Mouse (Mus musculus): ENCODE results near the gene Cpxm1. TPM values are rescaled to one million over a fixed set of nuclear protein-coding genes. Genes with fewer than 3 reads are reported as not detected.
"Not testable (repeated sequence)": the region's sequence is repeated elsewhere in the genome, so short reads cannot be mapped to it uniquely, and the experiment has no call there.

Gene Cpxm1
- polyA plus RNA-seq, 1 experiment = 89.5 TPM

DNA sequence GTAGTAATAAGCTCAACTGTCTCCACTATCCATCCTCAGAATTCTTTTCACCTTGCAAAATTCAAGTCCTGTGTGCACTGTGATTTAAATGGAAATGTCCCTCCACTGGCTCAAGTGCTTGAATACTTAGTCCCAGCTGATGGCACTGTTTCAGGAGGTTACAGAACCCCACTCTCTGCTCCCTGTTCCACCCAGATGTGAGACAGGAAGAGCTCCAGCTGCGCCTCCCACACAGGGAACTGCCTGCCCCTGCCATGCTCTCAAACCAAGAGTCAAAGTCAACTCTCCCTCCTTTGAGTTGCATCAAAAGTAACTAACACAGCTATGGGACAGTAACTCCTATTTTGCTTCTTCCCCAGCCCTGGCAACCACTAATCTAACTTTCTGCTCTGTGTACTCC, 11.2 kb downstream of the Cpxm1 start:
- H3K4me1 ChIP-seq (ENCODE audit: control insufficient read depth, insufficient read depth, low read length) = no peaks in the 10 kb centered on the region
- no peaks in the 10 kb centered on the region for H3K27me3 ChIP-seq (ENCODE audit: control insufficient read depth, insufficient read depth, low read length)
- TF ChIP-seq CTCF (IDR thresholded peaks at IDR 0.05; ENCODE audit: control insufficient read depth, insufficient read depth, insufficient replicate concordance, low read depth, low read length) (no peak), POLR2A (IDR thresholded peaks at IDR 0.05; ENCODE audit: control insufficient read depth, low read depth, low read length) (no peak)
- no peak overlapping the region for H3K27ac ChIP-seq (ENCODE audit: control insufficient read depth, insufficient read depth, low read depth, low read length)
- H3K36me3 ChIP-seq (ENCODE audit: control insufficient read depth, insufficient read depth, low read length) = no peaks in the 10 kb centered on the region
- no peak overlapping the region for H3K4me3 ChIP-seq (ENCODE audit: control insufficient read depth, low read depth, low read length)

DNA sequence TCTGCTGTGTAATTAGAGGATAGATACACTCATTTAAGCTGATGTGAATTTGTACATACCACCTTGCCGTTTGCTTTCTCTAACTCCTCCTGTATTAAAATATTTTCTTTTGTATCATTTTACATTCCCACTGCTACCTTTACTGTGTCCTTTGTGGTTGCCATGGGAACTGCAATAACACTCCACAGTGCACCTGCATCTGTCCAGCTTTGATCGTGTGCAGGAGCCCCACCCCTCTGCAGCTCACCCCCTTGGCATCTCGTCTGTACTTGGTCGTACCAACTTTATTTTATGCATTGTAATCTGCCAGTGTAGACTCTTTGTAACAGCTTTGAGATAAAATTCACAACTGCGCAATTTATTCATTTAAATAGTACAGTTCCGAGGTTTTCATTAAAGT, 13.5 kb downstream of the Cpxm1 start:
- no peak overlapping the region for H3K27ac ChIP-seq (ENCODE audit: control insufficient read depth, insufficient read depth, low read depth, low read length)
- H3K4me1 ChIP-seq (ENCODE audit: control insufficient read depth, insufficient read depth, low read length) = no peaks in the 10 kb centered on the region
- no peak overlapping the region for H3K4me3 ChIP-seq (ENCODE audit: control insufficient read depth, low read depth, low read length)
- H3K27me3 ChIP-seq (ENCODE audit: control insufficient read depth, insufficient read depth, low read length) = no peaks in the 10 kb centered on the region
- TF ChIP-seq CTCF (IDR thresholded peaks at IDR 0.05; ENCODE audit: control insufficient read depth, insufficient read depth, insufficient replicate concordance, low read depth, low read length) (no peak), POLR2A (IDR thresholded peaks at IDR 0.05; ENCODE audit: control insufficient read depth, low read depth, low read length) (no peak)
- H3K36me3 ChIP-seq (ENCODE audit: control insufficient read depth, insufficient read depth, low read length) = no peaks in the 10 kb centered on the region

DNA sequence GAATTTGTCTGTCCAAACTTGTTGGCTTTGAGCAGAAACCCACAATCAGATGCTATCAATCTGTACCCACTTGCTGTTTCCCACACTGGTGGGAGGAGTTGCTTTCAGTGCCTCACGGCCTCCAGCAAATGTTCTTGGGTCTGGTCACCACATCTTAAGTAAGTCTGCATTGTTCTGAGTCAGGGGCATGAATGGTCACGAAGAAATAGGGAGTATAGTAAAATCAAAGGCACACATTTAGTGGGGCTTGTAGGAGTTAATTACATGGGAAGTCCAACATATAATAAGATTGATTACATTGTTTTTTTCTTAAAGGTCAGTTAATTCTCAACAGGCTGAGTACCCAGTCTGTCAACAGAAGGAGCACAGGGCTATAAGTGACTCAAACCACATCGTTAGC, 14.2 kb downstream of the Cpxm1 start:
- Histone ChIP-seq H3K27me3 (ENCODE audit: control insufficient read depth, insufficient read depth, low read length) (no peaks in the 10 kb centered on the region), H3K27ac (ENCODE audit: control insufficient read depth, insufficient read depth, low read depth, low read length) (no peak overlapping the region), H3K4me3 (ENCODE audit: control insufficient read depth, low read depth, low read length) (no peak overlapping the region), H3K4me1 (ENCODE audit: control insufficient read depth, insufficient read depth, low read length) (no peaks in the 10 kb centered on the region), H3K36me3 (ENCODE audit: control insufficient read depth, insufficient read depth, low read length) (no peaks in the 10 kb centered on the region)
- no peak for TF ChIP-seq POLR2A (IDR thresholded peaks at IDR 0.05; ENCODE audit: control insufficient read depth, low read depth, low read length)
- TF ChIP-seq CTCF (IDR thresholded peaks at IDR 0.05; ENCODE audit: control insufficient read depth, insufficient read depth, insufficient replicate concordance, low read depth, low read length) = no peak

DNA sequence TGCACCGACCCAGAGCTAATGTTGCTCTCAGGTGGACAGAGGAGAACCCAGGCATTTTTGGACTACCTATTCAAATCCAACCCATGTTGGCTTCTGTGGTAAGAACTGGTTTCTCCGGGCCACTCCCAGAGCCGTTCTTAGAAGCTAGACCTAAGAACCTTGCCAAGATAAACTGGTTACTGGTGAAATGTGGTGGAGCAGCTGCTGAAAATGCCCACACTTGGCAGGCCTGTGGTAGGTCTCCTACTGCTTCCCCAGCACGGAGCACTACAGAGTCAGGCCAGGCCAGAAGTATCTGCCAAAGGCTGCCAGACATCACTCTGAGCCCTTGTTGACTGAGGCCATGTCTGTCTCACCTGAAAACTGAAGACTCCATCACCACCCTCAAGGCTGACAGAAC, 22.4 kb downstream of the Cpxm1 start:
- H3K27ac ChIP-seq (ENCODE audit: control insufficient read depth, insufficient read depth, low read depth, low read length) = no peak overlapping the region
- no peak overlapping the region for H3K4me3 ChIP-seq (ENCODE audit: control insufficient read depth, low read depth, low read length)
- H3K27me3 ChIP-seq (ENCODE audit: control insufficient read depth, insufficient read depth, low read length) = no peaks in the 10 kb centered on the region
- H3K4me1 ChIP-seq (ENCODE audit: control insufficient read depth, insufficient read depth, low read length) = no peaks in the 10 kb centered on the region
- no peak for TF ChIP-seq CTCF (IDR thresholded peaks at IDR 0.05; ENCODE audit: control insufficient read depth, insufficient read depth, insufficient replicate concordance, low read depth, low read length)
- TF ChIP-seq POLR2A (IDR thresholded peaks at IDR 0.05; ENCODE audit: control insufficient read depth, low read depth, low read length) = no peak
- no peaks in the 10 kb centered on the region for H3K36me3 ChIP-seq (ENCODE audit: control insufficient read depth, insufficient read depth, low read length)

DNA sequence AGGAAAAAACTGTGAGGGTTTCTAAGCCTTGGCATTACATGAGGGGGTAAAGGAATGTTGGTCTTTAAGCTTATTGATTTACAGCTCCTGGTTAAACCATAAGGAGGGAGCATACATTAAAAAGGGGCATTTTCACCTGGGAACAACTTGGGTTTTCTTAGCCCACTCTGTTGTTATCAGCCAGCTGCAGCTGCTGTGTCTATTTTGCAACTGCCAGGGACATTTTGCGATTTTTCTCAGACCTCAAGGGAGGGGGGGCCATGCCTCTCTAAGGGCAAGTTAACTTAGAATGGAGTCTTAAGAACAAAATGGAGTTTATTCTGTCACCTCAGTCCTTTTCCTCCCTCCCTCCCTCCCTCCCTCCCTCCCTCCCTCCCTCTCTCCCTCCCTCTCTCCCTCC, 24.3 kb downstream of the Cpxm1 start:
- H3K4me3 ChIP-seq (ENCODE audit: control insufficient read depth, low read depth, low read length); H3K4me1 ChIP-seq (ENCODE audit: control insufficient read depth, insufficient read depth, low read length); H3K27ac ChIP-seq (ENCODE audit: control insufficient read depth, insufficient read depth, low read depth, low read length); H3K27me3 ChIP-seq (ENCODE audit: control insufficient read depth, insufficient read depth, low read length); H3K36me3 ChIP-seq (ENCODE audit: control insufficient read depth, insufficient read depth, low read length): not testable (repeated sequence)

DNA sequence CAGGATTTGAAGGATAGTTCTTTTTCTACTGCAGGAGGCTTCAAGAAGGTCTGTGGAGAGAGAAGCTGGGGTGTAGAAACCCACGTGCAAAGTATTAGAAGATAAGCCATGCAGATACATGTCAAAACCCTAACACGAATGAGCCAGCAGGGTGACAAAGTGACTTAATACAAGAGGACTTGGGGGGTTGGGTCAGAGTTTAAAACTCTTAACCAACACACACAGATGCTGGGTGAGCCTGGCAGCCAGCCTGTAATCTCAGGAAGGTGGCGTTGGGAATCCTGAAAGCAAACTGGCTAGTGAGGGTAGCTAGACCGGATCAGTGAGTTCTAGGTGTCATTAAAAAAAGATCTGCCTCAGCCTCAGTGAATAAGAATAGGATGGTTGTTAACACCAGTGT, 30.0 kb downstream of the Cpxm1 start:
- no peak overlapping the region for H3K27ac ChIP-seq (ENCODE audit: control insufficient read depth, insufficient read depth, low read depth, low read length)
- H3K4me1 ChIP-seq (ENCODE audit: control insufficient read depth, insufficient read depth, low read length) = peaks cover 9% of the 10 kb centered on the region
- TF ChIP-seq POLR2A (IDR thresholded peaks at IDR 0.05; ENCODE audit: control insufficient read depth, low read depth, low read length) = no peak
- no peak for TF ChIP-seq CTCF (IDR thresholded peaks at IDR 0.05; ENCODE audit: control insufficient read depth, insufficient read depth, insufficient replicate concordance, low read depth, low read length)
- H3K27me3 ChIP-seq (ENCODE audit: control insufficient read depth, insufficient read depth, low read length) = no peaks in the 10 kb centered on the region
- H3K36me3 ChIP-seq (ENCODE audit: control insufficient read depth, insufficient read depth, low read length) = no peaks in the 10 kb centered on the region
- no peak overlapping the region for H3K4me3 ChIP-seq (ENCODE audit: control insufficient read depth, low read depth, low read length)

DNA sequence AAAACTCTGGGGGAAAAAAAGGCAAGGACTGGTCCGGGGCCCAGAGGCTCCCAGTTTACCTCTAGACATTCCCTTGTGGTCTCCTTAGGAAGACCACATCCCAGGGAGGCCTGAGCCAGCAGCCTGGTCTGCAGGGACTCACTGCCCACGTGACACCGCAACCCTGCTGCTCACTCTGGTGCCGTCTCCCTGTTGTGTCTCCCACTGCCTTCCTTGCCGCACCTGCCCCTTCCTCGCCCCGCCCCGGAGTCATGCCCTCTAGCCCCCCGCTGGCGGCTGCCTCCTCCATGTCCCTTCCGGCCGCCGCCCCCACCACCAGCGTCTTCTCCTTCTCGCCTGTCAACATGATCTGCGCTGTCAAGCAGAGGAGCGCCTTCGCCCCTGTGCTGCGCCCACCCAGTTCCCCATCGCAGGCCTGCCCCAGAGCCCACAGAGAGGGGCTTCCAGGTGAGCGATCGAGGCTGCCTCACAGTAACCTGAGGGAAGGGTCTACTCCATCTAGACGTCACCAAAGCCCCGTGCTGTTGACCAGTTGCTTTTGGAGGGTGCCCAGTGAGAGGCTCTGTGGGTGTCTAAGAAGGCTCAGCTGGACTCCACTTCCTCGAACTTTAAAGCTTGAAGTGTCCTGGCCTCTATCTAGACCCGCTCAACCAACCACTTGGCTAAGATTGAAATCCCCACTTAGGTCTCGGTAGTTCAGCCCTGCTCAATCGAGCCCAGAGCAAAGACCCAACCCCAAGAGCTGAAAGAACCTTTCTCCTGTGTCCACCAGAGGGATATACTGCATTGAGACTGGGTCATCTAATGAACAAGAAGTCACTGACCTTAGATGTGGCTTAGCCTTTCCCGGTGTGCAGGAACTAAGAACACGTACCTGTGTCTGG, 31.9 kb downstream of the Cpxm1 start:
- Histone ChIP-seq H3K27me3 (ENCODE audit: control insufficient read depth, insufficient read depth, low read length) (no peaks in the 10 kb centered on the region), H3K4me1 (ENCODE audit: control insufficient read depth, insufficient read depth, low read length) (peaks cover 16% of the 10 kb centered on the region), H3K4me3 (ENCODE audit: control insufficient read depth, low read depth, low read length) (peak overlapping the region; percentile 44), H3K27ac (ENCODE audit: control insufficient read depth, insufficient read depth, low read depth, low read length) (no peak overlapping the region), H3K36me3 (ENCODE audit: control insufficient read depth, insufficient read depth, low read length) (no peaks in the 10 kb centered on the region)
- TF ChIP-seq CTCF (IDR thresholded peaks at IDR 0.05; ENCODE audit: control insufficient read depth, insufficient read depth, insufficient replicate concordance, low read depth, low read length) (no peak), POLR2A (IDR thresholded peaks at IDR 0.05; ENCODE audit: control insufficient read depth, low read depth, low read length) (no peak)

Measured in testis, adult 2 months (tissue).